Mouse (Mus musculus) skeletal muscle tissue, adult 2 months (tissue): ENCODE measurements around the gene Dnase1l1.

Experiments used
- DNase-seq: peaks from one replicate; pipeline ENCODE4 v3.0.0-alpha.2; 2012; ENCODE audit warnings: low read depth, low spot score

Gene Dnase1l1

DNA sequence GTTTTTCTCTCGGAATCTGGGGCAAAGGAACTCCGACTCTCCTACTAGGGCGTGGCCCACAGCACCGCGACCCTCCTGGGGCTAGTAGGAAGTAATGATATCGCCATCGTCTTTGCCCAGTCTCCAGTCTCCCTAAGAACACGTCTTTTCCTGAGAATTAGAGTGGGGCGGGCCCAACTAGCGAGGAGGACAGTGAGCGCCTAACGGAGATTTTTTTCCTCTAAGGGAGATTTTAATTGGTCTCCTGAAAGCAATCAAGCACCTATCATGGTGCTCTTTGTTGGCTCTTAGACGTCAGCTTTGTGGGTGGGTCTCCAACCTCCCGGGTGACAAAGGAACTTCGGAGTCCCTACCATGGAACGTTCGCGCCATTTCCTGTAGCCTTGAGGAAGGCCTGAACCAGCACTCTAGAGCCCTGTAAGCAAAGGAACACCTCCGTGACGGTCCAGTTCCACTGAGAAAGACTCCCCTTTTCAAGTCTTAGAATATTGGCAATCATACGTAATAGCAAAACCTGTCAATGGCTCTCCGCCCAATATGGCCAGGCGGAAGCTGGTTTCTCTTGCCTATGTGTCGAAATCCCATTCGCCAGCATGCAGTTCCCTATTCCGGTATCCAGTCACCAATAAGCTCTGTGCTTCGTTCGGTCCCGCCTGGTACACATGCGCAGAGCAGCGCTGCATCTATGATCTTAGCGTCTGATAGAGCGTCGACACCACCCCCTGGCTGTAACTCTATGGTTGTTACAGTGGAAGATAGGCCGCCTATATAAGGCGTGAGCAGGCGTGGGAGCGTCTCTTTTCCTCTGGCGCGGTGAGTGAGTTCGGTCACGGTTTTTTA is 11.9 kb downstream of the Dnase1l1 start, which contains the start of gene Rpl10:
Gene Rpl10 (plus strand): TSS at position 751 of the 840 bp plus-strand sequence.
- peak; percentile 99 for DNase-seq

GRCm38 (mm10) chrX:74269736-74270061 is 12.4 kb downstream of the Dnase1l1 start:
- peak; percentile 48 for DNase-seq

- no peak for DNase-seq
Measured at GRCm38 (mm10) chrX:74257746-74258145, 24.4 kb downstream of the Dnase1l1 start.

GRCm38 (mm10) chrX:74254888-74255565 is 27.1 kb downstream of the Dnase1l1 start:
- DNase-seq, result no peak

DNA sequence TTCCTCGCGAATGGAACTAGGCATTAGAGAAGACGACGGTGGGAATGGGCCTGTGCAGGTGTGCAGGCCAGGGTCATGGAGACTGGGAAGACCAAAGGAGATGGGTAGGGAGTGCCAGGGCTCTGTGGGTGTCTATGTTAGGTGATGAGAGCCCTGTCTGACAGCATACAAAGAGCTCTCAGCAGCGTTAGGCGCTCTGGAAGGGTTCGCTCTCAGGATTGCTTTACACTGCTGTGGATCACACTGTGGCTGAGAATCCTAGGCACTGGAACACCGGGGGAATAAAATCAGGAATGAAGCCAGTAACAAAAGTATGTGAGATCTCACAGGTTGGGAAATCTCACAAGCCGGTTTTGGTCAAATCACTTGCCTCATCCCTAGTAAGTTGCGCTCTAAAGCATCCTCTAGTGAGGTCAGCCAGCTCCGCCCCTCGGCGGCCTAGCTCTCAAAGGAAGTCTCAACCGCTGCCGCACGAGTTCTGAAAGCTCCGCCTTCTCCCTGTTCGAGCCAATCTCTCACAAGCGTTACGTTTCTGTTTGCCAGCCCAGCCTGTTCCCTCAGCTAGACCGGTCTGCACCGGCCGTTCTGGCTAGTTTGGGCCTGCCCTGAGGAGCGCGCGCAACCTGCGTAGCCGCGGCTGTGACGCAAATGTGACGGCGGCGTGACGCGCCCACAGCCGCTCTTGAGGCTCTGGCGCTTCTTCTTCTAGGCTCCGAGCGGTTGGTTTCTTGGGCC is 27.8 kb downstream of the Dnase1l1 start, which contains the start of gene Emd:
Gene Emd (plus strand): TSS at position 535 of the 735 bp plus-strand sequence.
- peak; percentile 91 for DNase-seq

DNA sequence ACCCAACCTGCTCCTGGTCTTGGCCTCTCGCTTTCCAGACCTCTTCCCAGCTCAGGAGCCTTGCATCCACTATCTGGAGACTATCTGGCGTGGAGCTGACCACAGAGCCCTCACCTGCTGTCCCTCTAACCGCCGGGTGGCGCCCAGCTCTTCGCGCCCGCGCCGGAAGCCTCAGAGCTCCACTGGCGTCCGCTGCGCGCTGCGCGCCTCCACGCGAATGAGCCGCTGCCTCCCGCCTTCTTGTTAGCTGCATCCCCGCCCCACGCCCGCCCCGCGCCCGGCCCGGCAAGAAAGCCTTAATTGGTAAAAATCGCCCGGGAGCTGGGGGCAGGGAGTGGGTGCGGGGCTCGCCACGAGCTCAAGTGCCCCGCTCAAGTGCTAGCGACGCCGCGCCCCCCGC is 32.5 kb downstream of the Dnase1l1 start, which contains the start of gene Flna:
Gene Flna (minus strand): TSS at position 206 of the 400 bp plus-strand sequence.
- no peak for DNase-seq

DNA sequence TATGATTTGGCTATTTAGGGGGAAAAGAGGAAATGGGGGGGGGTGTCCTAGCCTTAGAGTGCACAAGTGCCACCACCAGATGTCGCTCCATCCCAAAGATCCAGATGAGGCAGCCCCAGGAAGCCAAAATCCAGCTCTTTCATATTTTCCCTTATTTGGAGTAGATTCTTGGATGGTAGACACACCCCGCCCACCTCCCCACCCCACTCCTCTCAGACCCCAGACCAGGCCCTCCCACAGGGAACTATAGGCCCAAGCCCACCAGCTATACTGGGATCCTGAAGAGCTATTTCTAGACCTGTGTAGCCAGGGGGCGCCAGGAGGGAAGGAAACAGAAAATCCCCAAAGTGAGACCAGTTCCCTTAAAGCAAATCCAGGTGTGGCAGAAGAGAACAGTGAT is 33.5 kb downstream of the Dnase1l1 start:
- no peak for DNase-seq

DNA sequence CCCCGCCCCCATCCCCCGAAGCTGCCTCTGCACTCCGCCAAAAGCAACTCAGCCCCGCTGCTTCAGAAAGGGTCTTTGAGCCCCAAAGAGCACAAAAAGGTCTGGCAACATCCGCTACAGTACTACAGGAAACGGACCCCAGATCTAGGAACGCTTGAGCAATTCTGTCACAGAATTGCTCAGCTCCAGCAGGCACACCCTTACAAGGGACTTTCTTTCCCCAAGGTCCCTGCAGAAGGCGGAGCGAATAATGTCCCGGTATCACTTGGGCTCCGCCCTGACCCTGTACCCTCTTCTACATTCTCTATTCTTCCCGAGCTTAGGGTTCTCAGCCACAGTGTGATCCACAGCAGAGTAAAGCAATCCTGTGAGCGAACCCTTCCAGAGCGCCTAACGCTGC is 35.4 kb downstream of the Dnase1l1 start:
- DNase-seq, result peak; percentile 39

DNA sequence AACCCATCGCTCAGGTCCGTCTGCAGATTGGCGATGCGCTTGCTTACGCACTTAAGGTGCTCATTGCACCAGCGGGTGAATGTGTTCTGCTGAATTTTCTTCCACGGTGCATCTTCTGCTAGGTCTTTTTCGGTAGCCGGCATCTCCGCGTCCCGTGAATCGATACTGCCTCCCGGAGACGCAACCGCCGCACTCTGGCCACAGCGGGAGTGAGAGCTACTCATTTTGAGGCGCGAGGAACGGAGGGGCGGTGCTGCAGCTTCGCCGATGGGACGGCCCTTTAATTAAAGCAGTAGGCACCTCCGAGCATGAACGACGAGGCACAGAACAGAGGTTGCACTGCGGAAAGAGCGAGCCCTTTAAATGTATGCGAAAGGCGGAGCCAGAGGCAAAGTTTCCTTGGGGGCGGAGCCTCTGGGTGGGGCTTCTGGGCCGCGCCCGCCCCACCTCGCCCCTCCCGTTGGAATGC is 35.9 kb downstream of the Dnase1l1 start:
- DNase-seq, result peak; percentile 91

- peak; percentile 73 for DNase-seq
Measured at GRCm38 (mm10) chrX:74245687-74246086, 36.5 kb downstream of the Dnase1l1 start.

DNA sequence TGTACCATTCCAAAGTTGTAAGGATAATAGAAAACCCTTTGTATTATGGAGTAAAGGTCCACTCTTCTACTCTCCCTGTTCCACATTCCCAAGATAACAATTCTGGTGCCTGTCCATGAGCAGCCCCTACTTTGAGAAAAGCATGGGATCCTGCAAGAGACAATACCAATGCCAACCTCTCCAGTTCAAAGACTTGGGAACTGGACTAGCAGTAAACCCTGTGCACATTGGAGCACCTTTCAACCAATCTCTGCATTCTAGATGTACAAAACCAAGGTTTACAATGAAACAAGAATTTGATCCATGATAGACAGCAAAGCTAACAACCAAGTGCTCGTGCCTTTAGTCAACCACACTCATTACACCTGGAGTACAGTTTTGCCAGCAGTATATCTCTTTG is 37.0 kb downstream of the Dnase1l1 start:
- DNase-seq, result no peak

GRCm38 (mm10) chrX:74244614-74245083 is 37.5 kb downstream of the Dnase1l1 start:
- DNase-seq, result peak; percentile 80

DNA sequence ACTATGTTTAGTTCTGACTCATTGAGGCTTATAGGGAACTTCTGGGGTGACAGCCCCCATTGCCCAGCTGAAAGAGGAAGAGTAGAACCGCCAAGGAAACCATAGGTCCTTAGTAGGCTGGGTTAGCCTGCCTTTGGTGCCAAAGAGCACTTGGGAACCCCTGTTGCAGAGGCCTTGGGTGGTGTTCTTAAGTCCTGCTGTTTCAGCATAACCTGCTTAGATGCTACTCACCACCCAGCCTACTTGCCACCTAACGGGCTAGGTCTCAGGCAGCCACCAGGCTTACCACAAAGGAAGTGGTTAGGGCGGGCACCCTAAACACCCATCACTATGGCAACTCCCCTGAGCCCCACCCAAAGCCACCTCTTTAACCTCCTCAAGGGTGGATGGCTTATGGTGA is 38.3 kb downstream of the Dnase1l1 start:
- peak; percentile 43 for DNase-seq

DNA sequence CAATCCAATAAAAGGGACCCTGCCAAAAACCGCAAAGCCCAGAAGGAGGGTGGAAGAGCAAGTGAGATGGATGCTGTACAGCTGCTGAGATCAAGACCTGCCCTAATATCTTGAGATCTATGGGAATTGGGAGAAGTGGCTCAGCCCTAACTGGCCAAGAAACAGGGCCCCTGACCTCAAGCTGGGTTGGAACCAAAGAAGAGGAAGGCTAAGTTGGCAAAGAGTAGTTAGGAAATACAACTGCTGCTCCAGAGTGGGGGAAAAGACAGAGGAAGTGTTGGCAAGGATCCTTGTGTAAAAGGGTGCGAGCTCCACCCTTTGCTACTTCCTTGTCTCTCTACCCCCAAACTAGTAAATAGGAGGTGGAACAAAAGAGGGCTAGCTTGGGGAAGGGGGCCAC is 38.7 kb downstream of the Dnase1l1 start:
- DNase-seq, result peak; percentile 31

DNA sequence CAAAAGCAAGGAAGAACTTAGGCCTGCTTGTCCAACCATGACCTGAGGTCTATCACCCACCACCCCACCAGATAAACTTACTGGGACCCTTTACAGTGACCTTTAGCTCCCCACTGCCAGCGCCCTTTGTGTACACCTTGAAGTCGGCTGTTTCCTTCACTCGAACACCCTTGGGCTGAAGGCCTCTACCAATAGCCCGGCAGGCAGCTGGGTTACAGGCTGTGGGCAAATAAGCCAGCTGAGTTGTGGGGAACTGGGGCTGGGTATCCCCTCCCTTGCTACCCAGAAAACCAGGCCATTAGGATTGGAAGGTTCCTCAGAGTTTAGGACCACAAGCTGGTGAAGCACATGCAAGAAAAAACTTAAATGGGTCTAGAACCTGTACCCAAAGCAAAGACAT is 41.8 kb downstream of the Dnase1l1 start:
- DNase-seq, result no peak

DNA sequence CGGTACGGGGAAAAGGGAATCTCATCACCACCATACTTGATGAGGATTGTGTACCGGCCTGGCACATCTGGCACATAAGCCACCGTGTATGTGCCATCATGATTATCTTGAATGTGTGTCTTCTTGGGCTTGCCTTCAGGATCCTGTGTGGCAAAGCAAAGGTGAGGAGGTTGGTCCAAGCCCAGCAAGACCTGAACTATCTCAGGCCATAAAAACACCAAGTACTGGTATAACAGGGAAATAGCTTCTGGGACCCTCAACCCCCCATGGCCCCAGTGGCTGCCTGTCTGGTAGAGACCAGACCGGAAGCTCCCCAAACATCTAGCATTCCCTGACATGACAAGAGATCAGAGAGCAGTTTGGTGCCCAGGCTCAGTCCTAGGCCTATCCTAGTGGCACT is 48.9 kb downstream of the Dnase1l1 start:
- no peak for DNase-seq

DNA sequence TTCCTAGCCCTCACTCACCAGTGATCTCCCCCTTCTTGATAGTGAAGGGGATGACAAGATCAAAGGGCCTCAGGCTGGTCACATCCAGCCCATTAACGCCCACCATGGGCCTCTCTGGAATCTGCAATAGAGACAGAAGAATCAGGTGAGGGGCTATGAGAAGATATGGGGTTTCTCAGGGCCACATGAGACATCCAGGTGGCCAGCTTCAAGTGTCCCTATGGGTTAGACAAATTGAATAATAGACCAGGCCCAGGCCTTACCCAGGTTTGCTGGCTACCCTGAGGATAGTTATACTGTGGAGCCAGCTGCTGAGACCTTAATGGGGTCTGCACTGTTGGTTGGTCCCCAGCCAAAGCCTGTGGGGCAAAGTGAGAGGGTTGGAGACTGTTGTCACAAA is 52.1 kb downstream of the Dnase1l1 start:
- DNase-seq, result no peak
